Mouse (Mus musculus): Measurements from ENCODE around the gene Tbc1d17. TPM values are rescaled to one million over a fixed set of nuclear protein-coding genes. Genes with fewer than 3 reads are reported as not detected.

Tbc1d17 gene
- total and polyA plus RNA-seq, 2 experiments from 2014 or later, result 98.5 to 103 TPM

DNA sequence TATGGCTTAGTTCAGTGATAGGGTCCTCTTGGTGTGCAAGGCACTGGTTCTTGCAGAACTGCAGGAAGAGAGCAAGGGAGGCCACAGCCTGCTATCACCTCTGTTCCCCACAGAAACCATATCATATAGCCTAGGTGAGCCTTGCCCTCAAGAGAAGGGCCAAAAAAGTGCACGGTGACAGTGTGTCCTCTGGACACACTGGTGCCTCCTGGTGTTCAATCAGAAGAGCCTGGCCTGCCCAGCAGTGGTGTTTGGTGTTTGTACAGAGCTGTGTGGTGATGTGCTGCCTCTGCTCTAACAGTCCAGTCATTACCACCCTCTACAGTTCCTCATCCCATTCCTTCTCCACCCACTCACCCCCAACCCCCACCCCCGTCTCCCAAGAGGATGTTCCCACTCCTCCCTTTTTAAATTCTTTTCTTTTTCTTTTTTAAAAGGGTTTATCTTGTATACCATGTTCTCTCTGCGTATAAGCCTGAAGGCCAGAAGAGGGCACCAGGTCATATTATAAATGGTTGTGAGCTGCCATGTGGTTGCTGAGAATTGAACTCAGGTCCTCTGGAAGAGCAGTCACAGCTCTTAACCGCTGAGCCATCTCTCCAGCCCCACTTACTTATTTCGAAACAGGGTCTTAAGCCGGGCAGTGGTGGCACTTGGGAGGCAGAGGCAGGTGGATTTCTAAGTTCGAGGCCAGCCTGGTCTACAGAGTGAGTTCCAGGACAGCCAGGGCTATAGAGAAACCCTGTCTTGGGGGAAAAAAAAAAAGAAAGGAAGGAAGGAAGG lies 27.0 kb downstream of the Tbc1d17 start:
- Histone ChIP-seq H3K4me1 (ENCODE audit: insufficient read depth, low read length) (peaks cover 21% of the 10 kb centered on the region), H3K27me3 (ENCODE audit: insufficient read depth, low read length) (no peaks in the 10 kb centered on the region), H3K9ac (replicated peaks; ENCODE audit: low read length) (no peak overlapping the region), H3K27ac (no peak overlapping the region), H3K4me3 (ENCODE audit: low read length) (no peak overlapping the region), H3K36me3 (ENCODE audit: insufficient read depth, low read length) (no peaks in the 10 kb centered on the region), H3K9me3 (ENCODE audit: low read length) (no peaks in the 10 kb centered on the region), H3K4me2 (ENCODE audit: low read depth, low read length) (no peak overlapping the region)
- peak; percentile 7; the same call in 1 of the 2 replicates for TF ChIP-seq CTCF (IDR thresholded peaks at IDR 0.05; ENCODE audit: low read depth)
- DNase-seq (ENCODE audit: low spot score) (no peak), ATAC-seq (no peak)
- WGBS, result 89% methylated on average over 7 of the region's 7 CpGs

DNA sequence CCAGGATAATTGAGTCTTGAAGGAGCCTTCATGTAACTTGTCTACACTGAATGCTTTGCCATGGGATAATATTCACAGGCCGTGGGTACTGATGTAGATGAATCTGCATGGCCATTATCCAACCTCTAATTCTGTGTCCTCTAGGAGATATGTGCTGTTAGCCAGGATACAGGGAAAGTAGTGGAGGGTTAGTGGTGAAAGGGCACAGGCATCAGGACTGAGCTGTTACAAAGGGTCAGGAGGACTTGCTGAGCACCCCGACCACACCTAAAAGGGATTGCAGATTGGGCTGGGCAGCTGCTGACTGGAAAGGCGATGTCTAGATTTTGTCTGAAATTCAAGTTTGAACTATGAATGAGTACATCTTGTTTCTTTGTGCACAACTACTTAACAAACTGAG lies 28.4 kb downstream of the Tbc1d17 start:
- no peak for ATAC-seq
- Histone ChIP-seq H3K27ac (no peak overlapping the region), H3K4me3 (ENCODE audit: low read length) (no peak overlapping the region), H3K9ac (replicated peaks; ENCODE audit: low read length) (no peak overlapping the region), H3K4me1 (ENCODE audit: insufficient read depth, low read length) (peaks cover 21% of the 10 kb centered on the region), H3K27me3 (ENCODE audit: insufficient read depth, low read length) (no peaks in the 10 kb centered on the region), H3K9me3 (ENCODE audit: low read length) (no peaks in the 10 kb centered on the region), H3K4me2 (ENCODE audit: low read depth, low read length) (no peak overlapping the region), H3K36me3 (ENCODE audit: insufficient read depth, low read length) (no peaks in the 10 kb centered on the region)
- WGBS, result 80% methylated on average over 3 of the region's 3 CpGs
- TF ChIP-seq CTCF (IDR thresholded peaks at IDR 0.05; ENCODE audit: low read depth), result no peak
- DNase-seq (ENCODE audit: low spot score), result no peak

DNA sequence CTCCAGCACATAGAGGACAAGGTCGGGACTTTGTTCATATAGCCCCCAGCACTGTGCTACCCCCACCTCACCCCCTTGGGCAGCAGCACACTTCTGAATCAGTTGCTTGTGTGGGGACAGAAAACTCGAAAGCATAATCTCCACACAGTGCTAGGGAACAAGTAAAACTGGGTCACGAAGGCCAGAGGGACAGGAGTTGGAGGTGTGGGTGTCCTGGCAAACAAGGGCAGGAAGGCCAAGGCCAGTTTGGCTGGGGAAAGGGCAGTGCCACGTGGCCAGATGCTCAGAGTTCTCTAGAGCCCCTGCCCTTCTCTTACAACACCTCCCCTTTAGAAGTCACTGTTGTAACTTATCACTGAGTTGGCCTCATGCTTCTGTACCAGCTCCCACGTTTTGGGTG lies 29.0 kb downstream of the Tbc1d17 start:
- no peak overlapping the region for H3K27ac ChIP-seq
- 70% methylated on average over 5 of the region's 5 CpGs for WGBS
- ATAC-seq, result no peak
- no peaks in the 10 kb centered on the region for H3K9me3 ChIP-seq (ENCODE audit: low read length)
- no peaks in the 10 kb centered on the region for H3K36me3 ChIP-seq (ENCODE audit: insufficient read depth, low read length)
- DNase-seq (ENCODE audit: low spot score), result no peak
- H3K9ac ChIP-seq (replicated peaks; ENCODE audit: low read length), result no peak overlapping the region
- no peak overlapping the region for H3K4me2 ChIP-seq (ENCODE audit: low read depth, low read length)
- TF ChIP-seq CTCF (IDR thresholded peaks at IDR 0.05; ENCODE audit: low read depth), result no peak
- H3K27me3 ChIP-seq (ENCODE audit: insufficient read depth, low read length), result no peaks in the 10 kb centered on the region
- peaks cover 23% of the 10 kb centered on the region for H3K4me1 ChIP-seq (ENCODE audit: insufficient read depth, low read length)
- no peak overlapping the region for H3K4me3 ChIP-seq (ENCODE audit: low read length)

DNA sequence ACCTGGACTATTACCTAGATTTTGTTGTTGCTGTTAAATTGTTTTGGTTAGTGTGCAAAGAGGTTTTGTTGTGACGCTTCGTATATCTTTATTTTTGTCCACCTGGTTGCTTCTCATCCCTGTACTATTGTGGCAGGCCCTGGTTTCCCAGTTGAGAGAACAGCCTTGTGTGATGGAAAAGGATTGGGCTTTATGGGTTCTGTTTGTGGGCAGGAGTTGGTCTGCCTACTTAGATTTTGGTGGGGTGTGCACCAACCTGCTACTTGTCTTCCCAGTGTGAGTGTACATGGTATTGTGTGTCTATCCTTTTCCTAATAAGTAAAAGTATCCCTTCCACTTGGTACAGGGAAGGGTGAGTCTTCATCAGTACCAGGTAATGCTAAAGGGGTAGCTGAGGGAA lies 29.5 kb downstream of the Tbc1d17 start:
- no peak for TF ChIP-seq CTCF (IDR thresholded peaks at IDR 0.05; ENCODE audit: low read depth)
- Histone ChIP-seq H3K36me3 (ENCODE audit: insufficient read depth, low read length) (no peaks in the 10 kb centered on the region), H3K9ac (replicated peaks; ENCODE audit: low read length) (peak overlapping the region; percentile 37), H3K27me3 (ENCODE audit: insufficient read depth, low read length) (no peaks in the 10 kb centered on the region), H3K27ac (0 out of 2 replicates have a peak overlapping the region, but pooled peaks have one; percentile 20), H3K9me3 (ENCODE audit: low read length) (no peaks in the 10 kb centered on the region), H3K4me3 (ENCODE audit: low read length) (no peak overlapping the region), H3K4me2 (ENCODE audit: low read depth, low read length) (peak overlapping the region; percentile 87), H3K4me1 (ENCODE audit: insufficient read depth, low read length) (peaks cover 23% of the 10 kb centered on the region)
- DNase-seq (ENCODE audit: low spot score) (no peak), ATAC-seq (no peak)
- 85% methylated on average over 2 of the region's 2 CpGs for WGBS

DNA sequence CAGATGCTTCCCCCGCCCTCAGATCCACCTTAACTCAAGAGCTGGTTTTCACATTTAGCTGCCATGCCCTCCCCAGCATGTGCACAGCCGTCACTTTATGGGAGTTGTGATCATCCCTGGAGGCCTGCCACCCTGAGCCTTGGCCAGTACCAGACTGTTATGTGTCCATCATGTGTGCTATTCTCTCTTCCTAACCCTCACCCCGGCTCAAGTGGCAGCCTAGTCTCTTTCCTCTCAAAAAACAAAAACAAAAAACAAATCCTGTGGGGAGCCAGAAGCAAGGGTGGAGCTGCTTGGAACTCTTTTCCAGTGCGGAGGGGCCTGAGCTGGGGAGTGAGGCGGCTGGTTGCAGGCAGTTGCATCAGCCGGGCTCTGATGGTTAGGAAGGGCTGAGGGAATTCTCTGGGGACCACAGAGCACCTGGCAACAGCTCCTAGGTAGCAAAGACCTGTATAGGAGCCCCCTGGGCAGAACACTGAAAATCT lies 30.1 kb downstream of the Tbc1d17 start:
- ATAC-seq (no peak), DNase-seq (ENCODE audit: low spot score) (peak; percentile 42)
- peak overlapping the region; percentile 37 for H3K9ac ChIP-seq (replicated peaks; ENCODE audit: low read length)
- H3K4me2 ChIP-seq (ENCODE audit: low read depth, low read length), result peak overlapping the region; percentile 87
- peaks cover 23% of the 10 kb centered on the region for H3K4me1 ChIP-seq (ENCODE audit: insufficient read depth, low read length)
- H3K36me3 ChIP-seq (ENCODE audit: insufficient read depth, low read length), result no peaks in the 10 kb centered on the region
- no peak for TF ChIP-seq CTCF (IDR thresholded peaks at IDR 0.05; ENCODE audit: low read depth)
- no peaks in the 10 kb centered on the region for H3K27me3 ChIP-seq (ENCODE audit: insufficient read depth, low read length)
- peak overlapping the region; percentile 85; the same call in 1 of the 2 replicates for H3K4me3 ChIP-seq (ENCODE audit: low read length)
- H3K9me3 ChIP-seq (ENCODE audit: low read length), result no peaks in the 10 kb centered on the region
- WGBS, result 35% methylated on average over 6 of the region's 6 CpGs
- H3K27ac ChIP-seq, result 0 out of 2 replicates have a peak overlapping the region, but pooled peaks have one; percentile 20

DNA sequence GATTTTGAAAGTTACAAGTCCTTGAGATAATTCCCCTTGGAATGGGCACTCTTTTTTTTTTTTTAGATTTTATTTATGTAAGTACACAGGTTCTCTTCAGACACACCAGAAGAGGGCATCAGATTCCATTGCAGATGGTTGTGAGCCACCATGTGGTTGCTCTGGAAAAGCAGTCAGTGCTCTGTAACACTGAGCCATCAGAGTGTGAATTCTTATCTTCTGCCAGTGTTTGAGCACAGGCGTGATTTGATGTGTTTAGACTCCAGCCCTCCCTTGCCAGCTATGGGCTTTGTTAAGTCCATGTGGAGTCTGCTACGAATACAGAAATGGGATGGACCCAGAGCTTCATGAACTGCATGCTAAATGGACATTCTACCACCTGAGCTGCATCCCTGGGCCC lies 30.7 kb downstream of the Tbc1d17 start:
- Histone ChIP-seq H3K4me2 (ENCODE audit: low read depth, low read length) (peak overlapping the region; percentile 87), H3K9ac (replicated peaks; ENCODE audit: low read length) (peak overlapping the region; percentile 93; the same call in 1 of the 2 replicates), H3K4me3 (ENCODE audit: low read length) (peak overlapping the region; percentile 85), H3K36me3 (ENCODE audit: insufficient read depth, low read length) (no peaks in the 10 kb centered on the region), H3K27me3 (ENCODE audit: insufficient read depth, low read length) (no peaks in the 10 kb centered on the region), H3K9me3 (ENCODE audit: low read length) (no peaks in the 10 kb centered on the region), H3K4me1 (ENCODE audit: insufficient read depth, low read length) (peaks cover 23% of the 10 kb centered on the region), H3K27ac (no peak overlapping the region)
- WGBS, result 13% methylated on average over 2 of the region's 2 CpGs
- TF ChIP-seq CTCF (IDR thresholded peaks at IDR 0.05; ENCODE audit: low read depth), result peak; percentile 57
- DNase-seq (ENCODE audit: low spot score), result peak; percentile 31
- ATAC-seq, result no peak

DNA sequence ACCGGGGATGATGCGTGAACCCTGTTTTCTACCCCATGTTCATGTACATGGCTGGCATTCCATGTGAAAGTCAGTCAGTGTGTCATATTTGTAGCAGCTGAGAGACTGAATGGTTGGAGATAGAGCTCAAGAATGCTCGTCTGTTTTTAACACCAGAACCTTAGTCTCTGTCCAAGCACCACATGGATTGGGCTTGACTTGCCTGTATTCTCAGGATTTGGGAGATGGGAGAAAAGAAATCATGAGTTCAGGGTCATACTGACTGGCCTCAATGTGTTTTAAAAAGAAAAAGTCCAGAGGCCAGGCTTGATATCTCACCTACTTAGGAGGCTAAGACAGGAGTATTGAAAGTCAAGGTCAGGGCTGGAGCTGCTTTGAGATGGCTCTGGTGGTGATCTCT lies 31.4 kb downstream of the Tbc1d17 start:
- WGBS, result 34% methylated on average over 3 of the region's 3 CpGs
- TF ChIP-seq CTCF (IDR thresholded peaks at IDR 0.05; ENCODE audit: low read depth), result no peak

More for the DNA sequence above, 31.4 kb downstream of the Tbc1d17 start:
- no peaks in the 10 kb centered on the region for H3K36me3 ChIP-seq (ENCODE audit: insufficient read depth, low read length)
- ATAC-seq (no peak), DNase-seq (ENCODE audit: low spot score) (no peak)
- no peak overlapping the region for H3K27ac ChIP-seq
- H3K27me3 ChIP-seq (ENCODE audit: insufficient read depth, low read length), result no peaks in the 10 kb centered on the region
- peaks cover 23% of the 10 kb centered on the region for H3K4me1 ChIP-seq (ENCODE audit: insufficient read depth, low read length)
- no peaks in the 10 kb centered on the region for H3K9me3 ChIP-seq (ENCODE audit: low read length)
- peak overlapping the region; percentile 85 for H3K4me3 ChIP-seq (ENCODE audit: low read length)
- H3K4me2 ChIP-seq (ENCODE audit: low read depth, low read length), result peak overlapping the region; percentile 87
- peak overlapping the region; percentile 93 for H3K9ac ChIP-seq (replicated peaks; ENCODE audit: low read length)

All from hindbrain, postnatal 0 days (tissue).